Mouse (Mus musculus): Measurements from ENCODE around the gene Lpcat2.

DNA sequence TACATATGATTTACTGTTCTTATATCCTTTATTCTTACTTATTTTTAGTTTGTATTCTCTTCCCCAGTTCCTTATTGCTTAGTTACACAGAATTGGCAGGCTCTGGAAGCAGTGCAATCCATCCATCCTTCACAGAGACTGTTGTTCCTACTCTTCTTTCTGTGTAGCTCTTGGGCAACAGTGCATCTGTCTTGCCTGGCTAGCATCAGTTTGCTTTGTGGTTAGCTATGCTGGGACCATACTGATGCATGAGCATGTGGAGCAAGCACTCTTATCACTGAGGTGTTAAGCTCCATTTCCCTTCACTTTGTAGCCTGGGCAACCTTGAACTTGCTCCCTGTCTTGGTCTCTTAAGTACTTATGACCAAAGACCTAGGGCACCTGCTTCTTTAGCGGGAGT is 6.8 kb downstream of the Lpcat2 start:
- TF ChIP-seq CTCF (IDR thresholded peaks at IDR 0.05; ENCODE audit: low read depth) = no peak
- TF ChIP-seq EP300 (optimal IDR thresholded peaks at IDR 0.05) = no peak
